Mouse (Mus musculus): ENCODE measurements around the gene Ttc28. TPM values are rescaled to one million over a fixed set of nuclear protein-coding genes. Genes with fewer than 3 reads are reported as not detected.
A peak's percentile ranks its signal among the peaks of the same experiment; 100 is the strongest.

Gene Ttc28
- total RNA-seq, 4 experiments from 2014 or later = 9.6 to 13.2 (median 11.1) TPM

- no peak for DNase-seq (ENCODE audit: low spot score in 2 of 2)
Measured at GRCm38 (mm10) chr5:111204976-111205586, 325.5 kb downstream of the Ttc28 start.

GRCm38 (mm10) chr5:111205817-111206216 is 326.2 kb downstream of the Ttc28 start:
- no peak for DNase-seq (ENCODE audit: low spot score in 2 of 2)

GRCm38 (mm10) chr5:111207924-111208659 is 328.5 kb downstream of the Ttc28 start:
- DNase-seq (ENCODE audit: low spot score in 2 of 2) = no peak

DNA sequence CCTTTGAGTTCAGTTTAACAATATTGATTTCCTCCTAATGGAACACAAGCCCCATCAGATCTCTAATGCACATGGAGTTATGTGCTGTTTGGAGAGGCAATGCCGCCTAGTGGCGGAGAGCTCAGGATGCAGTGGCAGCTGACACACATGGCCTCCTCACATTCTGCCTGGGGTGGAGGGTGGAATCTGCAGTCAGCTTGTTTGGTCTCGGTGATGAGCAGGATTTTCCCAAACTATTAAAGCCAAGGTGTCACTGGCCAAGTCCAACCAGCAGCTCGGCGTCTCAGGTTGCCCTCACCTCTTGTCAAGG is 329.0 kb downstream of the Ttc28 start:
- peak in 1 of 2 experiments; percentile 36 for DNase-seq (ENCODE audit: low spot score in 2 of 2)

DNA sequence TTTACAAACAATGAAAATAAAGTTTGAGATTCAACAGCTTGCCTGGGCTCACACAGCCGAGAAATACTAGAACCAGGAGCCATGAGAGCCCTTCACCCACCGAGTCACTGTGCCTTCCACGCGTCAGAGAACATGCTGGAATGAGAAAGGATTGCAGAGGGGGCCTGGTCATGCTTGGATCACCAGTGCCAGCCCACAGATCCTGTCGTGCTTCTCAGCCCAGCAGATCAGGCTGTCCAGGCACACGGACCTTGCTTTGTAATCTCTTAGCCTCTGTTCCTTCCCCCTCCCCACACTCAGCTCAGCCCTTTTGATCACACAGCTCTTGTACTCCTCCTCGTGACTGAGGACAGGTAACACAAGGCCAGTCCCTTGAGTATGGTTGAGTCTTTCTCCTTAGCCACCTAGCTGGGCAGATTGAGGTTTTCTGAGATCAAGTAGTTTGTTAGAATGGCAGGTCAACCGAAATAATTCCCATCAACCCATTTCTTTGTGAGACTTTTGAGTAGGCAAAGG is 334.4 kb downstream of the Ttc28 start:
- DNase-seq (ENCODE audit: low spot score in 2 of 2) = no peak

- DNase-seq (ENCODE audit: low spot score in 2 of 2) = peak in 1 of 2 experiments; percentile 59
Measured at GRCm38 (mm10) chr5:111214890-111215289, 335.3 kb downstream of the Ttc28 start.

GRCm38 (mm10) chr5:111215722-111216121 is 336.1 kb downstream of the Ttc28 start:
- no peak for DNase-seq (ENCODE audit: low spot score in 2 of 2)

GRCm38 (mm10) chr5:111216166-111216565 is 336.6 kb downstream of the Ttc28 start:
- DNase-seq (ENCODE audit: low spot score in 2 of 2) = peak in 1 of 2 experiments; percentile 70

DNA sequence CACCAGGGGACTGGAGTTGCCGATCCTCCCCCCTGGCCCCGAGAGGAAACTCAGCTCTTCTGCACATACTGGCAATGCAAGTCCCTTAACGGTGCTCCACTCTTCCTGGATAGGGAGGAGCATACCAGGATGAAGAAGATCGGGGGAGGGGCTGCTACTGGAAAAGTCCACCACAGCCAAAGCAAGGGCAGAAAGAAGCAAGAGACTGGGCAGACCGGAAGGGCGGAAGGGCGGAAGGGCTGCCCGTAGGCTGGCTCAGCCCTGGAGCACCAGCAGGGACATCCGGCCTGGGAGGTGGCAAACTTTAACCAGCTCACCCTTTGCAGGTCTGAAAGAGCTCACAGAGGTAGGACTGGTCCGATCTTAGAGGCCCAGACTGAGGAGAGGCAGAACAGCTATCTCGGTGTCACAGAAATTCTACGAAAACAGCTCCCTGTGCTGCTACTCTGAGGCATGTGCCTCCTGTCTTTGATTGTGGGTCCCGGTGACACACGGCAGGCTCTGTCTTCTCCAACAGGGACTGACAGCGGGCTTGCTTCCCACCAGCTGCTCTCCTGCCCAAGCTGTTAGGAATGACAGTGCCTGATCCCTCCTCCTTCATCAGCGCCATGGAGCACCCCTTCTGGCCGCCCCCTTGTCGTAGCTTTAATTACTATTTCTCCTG is 338.0 kb downstream of the Ttc28 start:
- no peak for DNase-seq (ENCODE audit: low spot score in 2 of 2)

DNA sequence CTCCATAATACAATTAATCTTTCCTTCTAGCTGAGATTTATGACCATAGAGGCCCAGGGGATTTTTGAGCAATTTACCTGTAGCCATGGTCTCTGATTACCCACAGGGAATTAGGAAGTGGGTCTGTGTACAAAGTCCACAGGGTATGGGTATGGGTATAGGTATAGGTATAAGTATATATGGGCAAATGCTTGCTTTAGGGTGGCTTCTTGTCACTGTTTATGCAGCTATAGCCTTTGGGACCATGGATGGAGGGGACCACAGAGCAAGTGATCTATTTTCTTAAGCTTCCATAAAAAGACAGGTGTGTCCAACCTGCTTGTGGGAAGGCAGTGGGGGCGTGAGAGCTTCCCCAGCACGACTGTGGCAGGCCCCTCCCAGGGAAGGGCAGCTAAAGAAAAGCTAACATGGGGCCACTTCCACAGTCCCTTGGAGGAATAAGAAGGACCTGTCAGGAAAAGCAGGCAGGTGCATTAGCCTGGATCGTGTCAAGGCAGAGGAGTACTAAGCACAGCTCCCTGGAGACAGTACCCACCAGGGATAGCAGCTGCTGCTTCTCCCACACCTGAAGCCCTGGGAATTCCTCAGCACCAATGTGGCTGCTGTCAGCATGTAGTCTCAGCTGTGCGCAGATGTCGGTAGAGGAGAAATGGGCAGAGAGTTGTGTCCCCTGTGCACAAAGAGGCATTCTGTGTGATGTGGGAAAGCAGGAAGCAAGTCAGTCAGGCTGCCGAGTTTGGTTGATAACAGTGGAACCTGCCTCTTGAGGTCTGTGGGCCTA is 338.7 kb downstream of the Ttc28 start:
- no peak for DNase-seq (ENCODE audit: low spot score in 2 of 2)

- no peak for DNase-seq (ENCODE audit: low spot score in 2 of 2)
Measured at GRCm38 (mm10) chr5:111218998-111219397, 339.4 kb downstream of the Ttc28 start.

- DNase-seq (ENCODE audit: low spot score in 2 of 2) = no peak
Measured at GRCm38 (mm10) chr5:111220679-111221380, 341.2 kb downstream of the Ttc28 start.

DNA sequence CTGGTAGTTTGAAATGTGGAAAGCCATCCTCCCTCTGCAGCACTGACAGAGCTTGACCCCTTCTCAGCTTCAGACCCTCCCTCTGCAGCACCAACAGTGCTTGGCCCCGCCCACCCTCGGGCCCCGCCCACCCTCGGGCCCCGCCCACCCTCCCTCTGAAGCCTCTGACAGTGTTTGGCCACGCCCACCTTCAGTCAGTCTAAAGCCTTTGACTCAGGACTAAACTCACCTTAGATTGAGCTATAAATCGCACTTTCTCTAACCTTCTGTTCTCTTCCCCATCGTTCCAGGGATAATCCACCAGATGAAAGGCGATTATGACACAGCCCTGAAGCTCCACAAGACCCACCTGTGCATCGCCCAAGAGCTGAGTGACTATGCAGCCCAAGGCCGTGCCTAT is 343.2 kb downstream of the Ttc28 start:
- no peak for DNase-seq (ENCODE audit: low spot score in 2 of 2)

DNA sequence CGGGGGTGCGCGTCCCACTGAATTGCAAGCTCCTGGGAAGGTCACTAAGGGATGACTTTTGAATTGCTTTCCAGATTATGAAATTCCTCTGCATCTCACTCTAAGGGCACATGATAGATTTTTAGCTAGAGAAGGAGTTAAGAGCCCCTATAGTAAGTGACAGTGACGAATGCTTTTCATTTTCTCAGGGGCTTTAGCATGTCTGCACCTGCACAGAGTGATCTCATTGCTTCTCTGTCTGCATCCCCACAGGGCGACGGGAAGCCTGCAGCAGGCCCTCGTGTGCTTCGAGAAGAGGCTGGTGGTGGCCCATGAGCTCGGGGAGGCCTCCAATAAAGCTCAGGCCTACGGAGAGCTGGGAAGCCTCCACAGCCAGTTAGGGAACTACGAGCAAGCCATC is 345.7 kb downstream of the Ttc28 start:
- DNase-seq (ENCODE audit: low spot score in 2 of 2) = no peak

DNA sequence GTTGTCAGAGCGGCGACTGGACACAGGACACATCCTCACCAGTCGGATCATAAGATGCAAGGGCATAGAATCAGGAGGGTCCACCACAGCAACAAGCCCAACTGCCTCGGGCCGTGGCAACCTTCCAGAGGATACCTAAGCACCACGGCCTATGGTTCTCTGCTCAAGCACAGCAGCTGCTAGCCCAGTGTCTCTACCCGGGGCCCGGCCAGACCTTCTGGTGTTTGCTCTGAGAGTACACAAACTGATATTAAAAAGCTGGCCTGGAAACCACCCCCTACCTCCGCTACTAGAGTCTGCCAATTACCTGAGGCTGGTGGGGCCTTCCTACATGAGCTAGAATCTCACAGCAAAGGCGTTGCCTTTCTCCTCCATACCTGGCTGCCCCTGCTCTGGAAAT is 346.9 kb downstream of the Ttc28 start:
- DNase-seq (ENCODE audit: low spot score in 2 of 2) = no peak

GRCm38 (mm10) chr5:111227850-111228249 is 348.2 kb downstream of the Ttc28 start:
- DNase-seq (ENCODE audit: low spot score in 2 of 2) = no peak

- peak in 1 of 2 experiments; percentile 64 for DNase-seq (ENCODE audit: low spot score in 2 of 2)
Measured at GRCm38 (mm10) chr5:111228302-111229040, 348.9 kb downstream of the Ttc28 start.

GRCm38 (mm10) chr5:111229041-111229394 is 349.4 kb downstream of the Ttc28 start:
- DNase-seq (ENCODE audit: low spot score in 2 of 2) = no peak

- DNase-seq (ENCODE audit: low spot score in 2 of 2) = no peak
Measured at GRCm38 (mm10) chr5:111229671-111230070, 350.1 kb downstream of the Ttc28 start.

DNA sequence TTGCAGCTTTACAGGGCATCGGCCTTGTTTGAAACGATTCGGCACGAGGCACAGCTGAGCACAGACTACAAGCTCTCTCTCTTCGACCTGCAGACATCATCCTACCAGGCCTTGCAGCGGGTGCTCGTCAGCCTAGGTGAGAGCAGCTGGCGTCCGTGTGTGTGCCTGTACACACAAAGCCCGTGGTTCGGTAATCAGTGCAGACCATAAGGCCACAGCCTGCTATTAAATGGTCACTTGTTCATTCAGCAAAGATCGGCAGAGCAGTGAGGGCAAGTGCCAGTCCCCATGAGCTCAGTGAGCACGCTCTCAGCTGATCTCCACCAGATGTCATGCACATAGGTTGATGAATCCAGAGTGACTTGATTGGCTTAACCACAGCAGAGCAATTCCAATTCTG is 351.4 kb downstream of the Ttc28 start:
- DNase-seq (ENCODE audit: low spot score in 2 of 2) = no peak

Measured in left cerebral cortex, adult 8-10 months (tissue).